Mouse (Mus musculus) CH12.LX (cell line): ENCODE data around the gene Agpat3. TPM values are rescaled to one million over a fixed set of nuclear protein-coding genes. Genes with fewer than 3 reads are reported as not detected.

Experiments used
- DNase-seq: peaks from one replicate; pipeline ENCODE4 v3.0.0-alpha.2; 2013; ENCODE audit errors: extremely low read depth
- H3K27ac ChIP-seq: 2 replicates; pipeline ENCODE4 v1.5.1; 2012; ENCODE audit warnings: low read depth, mild to moderate bottlenecking, control low read depth, moderate library complexity; ENCODE audit not compliant: insufficient read depth
- H3K27me3 ChIP-seq: replicated peaks from 2 replicates; pipeline ENCODE3; 2012; ENCODE audit warnings: inconsistent platforms
- H3K36me3 ChIP-seq, 2 experiments: replicated peaks in 1 of 2; 2 replicates each; pipeline versions ENCODE3 to v1.6.1; 2012; ENCODE audit warnings: inconsistent platforms in 1 of 2, low read length in 1 of 2, mild to moderate bottlenecking in 1 of 2, mixed read lengths in 1 of 2, moderate library complexity in 1 of 2; ENCODE audit not compliant: control insufficient read depth in 1 of 2, insufficient read depth in 1 of 2
- H3K4me1 ChIP-seq, 2 experiments: 2 replicates each; pipeline ENCODE4 v1.6.1; 2012; ENCODE audit warnings: inconsistent platforms in 1 of 2, moderate library complexity in 1 of 2; ENCODE audit not compliant: insufficient read depth in 2 of 2, control insufficient read depth in 1 of 2
- H3K4me2 ChIP-seq: 2 replicates; pipeline ENCODE4 v1.6.1; 2012; ENCODE audit warnings: low read depth, mild to moderate bottlenecking, control low read depth; ENCODE audit not compliant: poor library complexity, insufficient read depth, severe bottlenecking
- H3K4me3 ChIP-seq, 3 experiments: fragments of 150-350 bp in 1 of 3; sonication (generic) in 1 of 3; replicated peaks in 1 of 3; 2 replicates each; pipeline versions ENCODE3 to v1.5.1; 2011 to 2012; ENCODE audit warnings: low read depth in 2 of 3, low read length in 2 of 3, mild to moderate bottlenecking in 2 of 3, moderate library complexity in 2 of 3, control low read depth in 1 of 3, improper control_type of control experiment in 1 of 3, inconsistent platforms in 1 of 3, mixed read lengths in 1 of 3; ENCODE audit not compliant: poor library complexity in 1 of 3
- H3K79me2 ChIP-seq: replicated peaks from 2 replicates; pipeline ENCODE4 v1.6.1; 2012; ENCODE audit warnings: mild to moderate bottlenecking, moderate library complexity; ENCODE audit not compliant: control insufficient read depth, poor library complexity, insufficient read depth, severe bottlenecking; ENCODE audit errors: extremely low read depth
- H3K9ac ChIP-seq: 2 replicates; pipeline ENCODE4 v1.6.1; 2012; ENCODE audit warnings: low read depth, mild to moderate bottlenecking, control low read depth, moderate library complexity; ENCODE audit not compliant: insufficient read depth
- H3K9me3 ChIP-seq: replicated peaks from 2 replicates; pipeline ENCODE3; 2012; ENCODE audit warnings: low read length, inconsistent platforms, mixed read lengths
- E2F4 ChIP-seq: IDR thresholded peaks from 2 replicates; pipeline ENCODE4 v1.6.1; 2011; ENCODE audit warnings: low read depth, low read length, improper control_type of control experiment; ENCODE audit not compliant: insufficient replicate concordance
- EP300 ChIP-seq: IDR thresholded peaks from 2 replicates; pipeline ENCODE4 v1.6.1; 2011; ENCODE audit warnings: low read length, improper control_type of control experiment
- ETS1 ChIP-seq: conservative IDR thresholded peaks from 2 replicates; pipeline ENCODE4 v1.6.1; 2012; ENCODE audit warnings: low read depth, mild to moderate bottlenecking, inconsistent platforms, low read length, improper control_type of control experiment, moderate library complexity
- GABPA ChIP-seq: IDR thresholded peaks from 2 replicates; pipeline ENCODE4 v1.6.1; 2012; ENCODE audit warnings: low read depth, low read length, improper control_type of control experiment, inconsistent platforms; ENCODE audit not compliant: insufficient replicate concordance
- IRF4 ChIP-seq: IDR thresholded peaks from 2 replicates; pipeline ENCODE4 v1.6.1; 2014; ENCODE audit warnings: low read depth, mild to moderate bottlenecking, inconsistent platforms, low read length, improper control_type of control experiment
- JUN ChIP-seq: IDR thresholded peaks from 2 replicates; pipeline ENCODE4 v1.6.1; 2011; ENCODE audit warnings: low read depth, mild to moderate bottlenecking, low read length, improper control_type of control experiment, moderate library complexity; ENCODE audit not compliant: insufficient read depth
- MAFK ChIP-seq: IDR thresholded peaks from 2 replicates; pipeline ENCODE4 v1.6.1; 2011; ENCODE audit warnings: low read length, improper control_type of control experiment; ENCODE audit not compliant: insufficient replicate concordance
- MXI1 ChIP-seq: IDR thresholded peaks from 2 replicates; pipeline ENCODE4 v1.6.1; 2011; ENCODE audit warnings: mild to moderate bottlenecking, low read depth, low read length, improper control_type of control experiment
- MYC ChIP-seq: IDR thresholded peaks from 2 replicates; pipeline ENCODE4 v1.6.1; 2011; ENCODE audit warnings: low read depth, mild to moderate bottlenecking, improper control_type of control experiment, low read length
- NELFE ChIP-seq: IDR thresholded peaks from 2 replicates; pipeline ENCODE4 v1.6.1; 2011; ENCODE audit warnings: low read depth, low read length, improper control_type of control experiment
- NRF1 ChIP-seq: IDR thresholded peaks from 2 replicates; pipeline ENCODE4 v1.6.1; 2014; ENCODE audit warnings: low read depth, mild to moderate bottlenecking, inconsistent platforms, low read length, improper control_type of control experiment, moderate library complexity
- PAX5 ChIP-seq: IDR thresholded peaks from 2 replicates; pipeline ENCODE4 v1.6.1; 2012; ENCODE audit warnings: low read length, inconsistent platforms, mixed read lengths
- RAD21 ChIP-seq: IDR thresholded peaks from 2 replicates; pipeline ENCODE4 v1.6.1; 2011; ENCODE audit warnings: low read depth, mild to moderate bottlenecking, low read length, improper control_type of control experiment, moderate library complexity
- RCOR1 ChIP-seq: conservative IDR thresholded peaks from 2 replicates; pipeline ENCODE4 v1.6.1; 2012; ENCODE audit warnings: low read depth, mild to moderate bottlenecking, inconsistent platforms, low read length, improper control_type of control experiment
- SIN3A ChIP-seq: IDR thresholded peaks from 2 replicates; pipeline ENCODE4 v1.6.1; 2012; ENCODE audit warnings: low read length, improper control_type of control experiment, inconsistent platforms
- SMC3 ChIP-seq: IDR thresholded peaks from 2 replicates; pipeline ENCODE4 v1.6.1; 2011; ENCODE audit warnings: low read depth, low read length, improper control_type of control experiment
- TBP ChIP-seq: conservative IDR thresholded peaks from 2 replicates; pipeline ENCODE4 v1.6.1; 2011; ENCODE audit warnings: low read depth, low read length, improper control_type of control experiment
- TCF12 ChIP-seq: IDR thresholded peaks from 2 replicates; pipeline ENCODE4 v1.6.1; 2014; ENCODE audit warnings: low read depth, mild to moderate bottlenecking, inconsistent platforms, low read length, improper control_type of control experiment
- UBTF ChIP-seq: IDR thresholded peaks from 2 replicates; pipeline ENCODE4 v1.6.1; 2012; ENCODE audit warnings: low read depth, mild to moderate bottlenecking, inconsistent platforms, low read length, improper control_type of control experiment, moderate library complexity
- USF1 ChIP-seq: IDR thresholded peaks from 2 replicates; pipeline ENCODE4 v1.6.1; 2014; ENCODE audit warnings: low read depth, mild to moderate bottlenecking, inconsistent platforms, low read length, improper control_type of control experiment
- ZC3H11A ChIP-seq: IDR thresholded peaks from 2 replicates; pipeline ENCODE4 v1.6.1; 2012; ENCODE audit warnings: low read depth, mild to moderate bottlenecking, inconsistent platforms, low read length, improper control_type of control experiment
- ZMIZ1 ChIP-seq: IDR thresholded peaks from 2 replicates; pipeline ENCODE4 v1.6.1; 2012; ENCODE audit warnings: low read depth, mild to moderate bottlenecking, inconsistent platforms, low read length, improper control_type of control experiment
- ZNF384 ChIP-seq: IDR thresholded peaks from 2 replicates; pipeline ENCODE4 v1.6.1; 2012; ENCODE audit warnings: low read depth, low read length, improper control_type of control experiment, inconsistent platforms
- dilution Hi-C: fragments of 300-500 bp; cut with MboI; formaldehyde crosslinking; loops from 2 replicates; pipeline ENCODE4 v1.14.3; 2020; ENCODE audit warnings: low sequenced_read_pairs; ENCODE audit not compliant: extremely low pct_unique_long_range_greater_than_20kb, extremely low pct_ligation_motif_present
- in situ Hi-C: fragments of 300-500 bp; cut with MboI; formaldehyde crosslinking; loops from 3 replicates; pipeline ENCODE4 v1.14.3; 2019; ENCODE audit warnings: low sequenced_read_pairs, low pct_ligation_motif_present, low pct_unique_long_range_greater_than_20kb, mixed read lengths
- polyA plus RNA-seq: library from polyadenylated mRNA; unstranded; fragments of >175 nt; gene quantifications from 2 replicates; pipeline ENCODE4 v1.2.1, GENCODE M21; 2012; ENCODE audit warnings: low read depth; ENCODE audit not compliant: insufficient read length
- total RNA-seq, 2 experiments: library from RNA; depleted of rRNA; stranded (reverse); fragments of 300-350 nt in 1 of 2; fragments of >200 nt in 1 of 2; gene quantifications; 2 replicates each; pipeline ENCODE4 v1.2.3; 2012 to 2014

Gene Agpat3
- total and polyA plus RNA-seq, 3 experiments: 36.7 to 67.2 (median 63.1) TPM

DNA sequence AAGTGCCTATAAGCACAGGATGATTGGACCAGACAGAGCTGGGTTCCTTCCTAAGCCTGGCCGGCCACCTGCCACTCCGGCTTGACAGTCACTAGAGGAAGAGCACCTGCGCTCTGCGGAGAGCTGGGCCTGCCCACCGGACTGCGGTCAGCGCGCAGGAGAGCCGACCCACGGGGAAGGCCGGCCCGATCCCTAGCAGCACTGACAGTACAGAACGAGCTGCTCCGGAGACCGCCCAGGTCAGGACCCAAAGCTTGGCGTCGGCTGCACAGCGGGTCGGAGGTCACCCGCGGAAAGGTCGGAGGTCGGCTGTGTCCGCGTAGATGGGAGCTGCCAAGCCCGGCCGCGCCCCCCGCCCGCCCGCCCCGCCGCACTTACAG, 108.2 kb downstream of the Agpat3 start:
- H3K4me3 ChIP-seq: peak overlapping the region; percentile 80 to 93 (median 89)
- H3K4me2 ChIP-seq: peak overlapping the region; percentile 80
- in situ Hi-C loops: no loop called here
- H3K27ac ChIP-seq: no peak overlapping the region
- peaks cover 4% of the 10 kb centered on the region for H3K9me3 ChIP-seq
- no peak for TF ChIP-seq MYC
- TF ChIP-seq RCOR1: no peak
- TF ChIP-seq SMC3: no peak
- no peak for TF ChIP-seq ZNF384
- no peak for TF ChIP-seq EP300
- TF ChIP-seq NRF1: no peak
- TF ChIP-seq NELFE: no peak
- TF ChIP-seq JUN: no peak
- TF ChIP-seq ZMIZ1: no peak
- TF ChIP-seq MAFK: no peak
- no peak for TF ChIP-seq PAX5
- no peak for TF ChIP-seq E2F4
- no peak for TF ChIP-seq UBTF
- TF ChIP-seq TBP: no peak
- no peak for TF ChIP-seq TCF12
- TF ChIP-seq IRF4: no peak
- TF ChIP-seq GABPA: no peak
- TF ChIP-seq SIN3A: no peak
- no peak for TF ChIP-seq USF1
- no peak for TF ChIP-seq ZC3H11A
- H3K36me3 ChIP-seq: peaks cover 0 to 29% of the 10 kb centered on the region in 2 experiments
- DNase-seq: no peak
- dilution Hi-C loops: no loop called here
- H3K9ac ChIP-seq: peak overlapping the region; percentile 68
- peaks cover 15% of the 10 kb centered on the region for H3K79me2 ChIP-seq
- H3K27me3 ChIP-seq: no peaks in the 10 kb centered on the region
- peaks cover 7 to 39% of the 10 kb centered on the region in 2 experiments for H3K4me1 ChIP-seq

GRCm38 (mm10) chr10:78238926-78239325, 113.4 kb downstream of the Agpat3 start:
- Histone ChIP-seq H3K4me1 (peaks cover 5 to 37% of the 10 kb centered on the region in 2 experiments), H3K4me2 (no peak overlapping the region)
- TF ChIP-seq SMC3 (no peak), ETS1 (no peak), MXI1 (no peak), NELFE (no peak), UBTF (no peak), GABPA (no peak), RAD21 (no peak)
- TF ChIP-seq, all 38 proteins: peak for 0
- no peak overlapping the region for H3K27ac ChIP-seq
- H3K9me3 ChIP-seq: no peaks in the 10 kb centered on the region
- no peak overlapping the region for H3K4me3 ChIP-seq
- peaks cover 20% of the 10 kb centered on the region for H3K79me2 ChIP-seq
- H3K27me3 ChIP-seq: no peaks in the 10 kb centered on the region
- in situ Hi-C loops (no loop called here), dilution Hi-C loops (no loop called here)
- no peak for DNase-seq
- H3K36me3 ChIP-seq: peaks cover 5 to 67% of the 10 kb centered on the region in 2 experiments
- no peak overlapping the region for H3K9ac ChIP-seq
